Mouse (Mus musculus): Measurements from ENCODE around the gene Oma1. TPM values are rescaled to one million over a fixed set of nuclear protein-coding genes. Genes with fewer than 3 reads are reported as not detected.
A peak's percentile ranks its signal among the peaks of the same experiment; 100 is the strongest.

Gene Oma1
- polyA plus RNA-seq, 1 experiment from 2014 or later, result 24.2 TPM

- no peak within 1 kb of the TSS for H3K4me2 ChIP-seq (ENCODE audit: low read length)
- no peak within 1 kb of the TSS for H3K4me3 ChIP-seq (replicated peaks; ENCODE audit: low read depth, low read length)
- TF ChIP-seq CTCF (IDR thresholded peaks at IDR 0.05; ENCODE audit: low read depth), result no peak
- no peaks in the 10 kb centered on the region for H3K4me1 ChIP-seq (replicated peaks; ENCODE audit: insufficient read depth, low read length)
- no peaks in the 10 kb centered on the region for H3K9me3 ChIP-seq (replicated peaks; ENCODE audit: low read length)
- no peak within 1 kb of the TSS for H3K9ac ChIP-seq (ENCODE audit: low read depth, low read length)
- DNase-seq (ENCODE audit: low spot score), result no peak
- no peaks in the 10 kb centered on the region for H3K36me3 ChIP-seq (ENCODE audit: insufficient read depth, low read length)
- WGBS, result 71% methylated on average over 2 of the region's 2 CpGs
- no peaks in the 10 kb centered on the region for H3K27me3 ChIP-seq (ENCODE audit: insufficient read depth, low read length)
- ATAC-seq (replicated peaks; ENCODE audit: low FRiP score, low read depth), result no peak
- no peak within 1 kb of the TSS for H3K27ac ChIP-seq
Measured at GRCm38 (mm10) chr4:103290763-103291162, 22.8 kb upstream of the Oma1 start, which contains the start of gene 4921539E11Rik. Gene 4921539E11Rik, minus strand, starts transcription at chr4:103290863.

- H3K4me2 ChIP-seq (ENCODE audit: low read length), result no peak overlapping the region
- ATAC-seq (replicated peaks; ENCODE audit: low FRiP score, low read depth) (no peak), DNase-seq (ENCODE audit: low spot score) (peak; percentile 48)
- H3K4me3 ChIP-seq (replicated peaks; ENCODE audit: low read depth, low read length), result no peak overlapping the region
- TF ChIP-seq CTCF (IDR thresholded peaks at IDR 0.05; ENCODE audit: low read depth), result peak; percentile 36
- 55% methylated on average over 10 of the region's 10 CpGs for WGBS
- no peaks in the 10 kb centered on the region for H3K27me3 ChIP-seq (ENCODE audit: insufficient read depth, low read length)
- H3K27ac ChIP-seq, result no peak overlapping the region
- no peaks in the 10 kb centered on the region for H3K36me3 ChIP-seq (ENCODE audit: insufficient read depth, low read length)
- no peaks in the 10 kb centered on the region for H3K9me3 ChIP-seq (replicated peaks; ENCODE audit: low read length)
- H3K9ac ChIP-seq (ENCODE audit: low read depth, low read length), result no peak overlapping the region
- H3K4me1 ChIP-seq (replicated peaks; ENCODE audit: insufficient read depth, low read length), result no peaks in the 10 kb centered on the region
Measured at GRCm38 (mm10) chr4:103299342-103299741, 14.3 kb upstream of the Oma1 start.

DNA sequence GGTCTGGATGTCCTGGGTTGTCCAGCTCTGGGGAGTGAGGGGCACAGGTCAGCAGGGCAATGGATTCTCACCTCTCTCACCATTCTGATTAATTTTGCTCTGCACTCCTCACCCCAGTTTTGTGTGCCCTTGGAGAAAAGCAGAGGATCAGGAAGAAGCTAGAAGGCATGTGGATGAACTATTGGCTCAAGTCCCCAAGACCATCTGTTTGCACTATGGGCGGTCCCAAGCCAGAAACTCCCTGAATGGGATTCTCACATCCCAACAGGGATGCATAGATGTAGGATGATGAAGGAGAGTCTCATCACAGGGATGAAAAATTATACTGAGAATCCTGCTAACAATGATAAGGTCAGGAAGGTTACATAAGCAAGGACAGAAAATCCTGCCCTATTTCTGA lies 9.8 kb upstream of the Oma1 start:
- Histone ChIP-seq H3K27ac (no peak overlapping the region), H3K4me1 (replicated peaks; ENCODE audit: insufficient read depth, low read length) (no peaks in the 10 kb centered on the region), H3K9ac (ENCODE audit: low read depth, low read length) (no peak overlapping the region), H3K36me3 (ENCODE audit: insufficient read depth, low read length) (no peaks in the 10 kb centered on the region), H3K9me3 (replicated peaks; ENCODE audit: low read length) (no peaks in the 10 kb centered on the region), H3K4me2 (ENCODE audit: low read length) (no peak overlapping the region), H3K4me3 (replicated peaks; ENCODE audit: low read depth, low read length) (no peak overlapping the region), H3K27me3 (ENCODE audit: insufficient read depth, low read length) (no peaks in the 10 kb centered on the region)
- 95% methylated on average over 1 of the region's 1 CpGs for WGBS
- no peak for ATAC-seq (replicated peaks; ENCODE audit: low FRiP score, low read depth)
- no peak for TF ChIP-seq CTCF (IDR thresholded peaks at IDR 0.05; ENCODE audit: low read depth)
- no peak for DNase-seq (ENCODE audit: low spot score)

- peak overlapping the region; percentile 55 for H3K4me2 ChIP-seq (ENCODE audit: low read length)
- H3K4me3 ChIP-seq (replicated peaks; ENCODE audit: low read depth, low read length), result peak overlapping the region; percentile 50; the same call in 1 of the 2 replicates
- H3K36me3 ChIP-seq (ENCODE audit: insufficient read depth, low read length), result peaks cover 7% of the 10 kb centered on the region; the same call in 1 of the 2 replicates
- DNase-seq (ENCODE audit: low spot score), result peak; percentile 2
- no peaks in the 10 kb centered on the region for H3K4me1 ChIP-seq (replicated peaks; ENCODE audit: insufficient read depth, low read length)
- no peak for ATAC-seq (replicated peaks; ENCODE audit: low FRiP score, low read depth)
- no peak overlapping the region for H3K9ac ChIP-seq (ENCODE audit: low read depth, low read length)
- WGBS, result 43% methylated on average over 3 of the region's 3 CpGs
- H3K9me3 ChIP-seq (replicated peaks; ENCODE audit: low read length), result no peaks in the 10 kb centered on the region
- no peak overlapping the region; the same call in 1 of the 2 replicates for H3K27ac ChIP-seq
- no peak for TF ChIP-seq CTCF (IDR thresholded peaks at IDR 0.05; ENCODE audit: low read depth)
- no peaks in the 10 kb centered on the region for H3K27me3 ChIP-seq (ENCODE audit: insufficient read depth, low read length)
Measured at GRCm38 (mm10) chr4:103314526-103314910, 906 bp downstream of the Oma1 start.

DNA sequence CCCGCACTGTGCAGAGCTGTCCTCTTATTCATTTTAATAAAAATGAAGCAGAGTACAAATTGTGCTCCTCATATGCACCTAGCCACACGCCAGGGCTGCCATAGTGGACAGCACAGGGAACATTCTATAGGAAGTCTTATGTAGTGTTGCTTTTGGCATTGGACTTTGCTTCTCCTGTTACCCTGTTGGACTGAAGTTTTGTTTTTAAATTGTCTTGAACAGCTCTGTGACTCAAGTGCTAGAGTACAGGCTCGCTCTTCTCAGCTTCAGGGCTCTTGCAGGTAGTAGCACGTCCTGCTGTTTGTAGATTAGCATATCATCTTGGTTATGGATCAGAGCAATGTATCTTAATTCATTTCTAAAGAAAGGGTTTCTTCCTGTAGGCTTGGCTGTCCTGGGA lies 2.2 kb downstream of the Oma1 start:
- Histone ChIP-seq H3K9me3 (replicated peaks; ENCODE audit: low read length) (no peaks in the 10 kb centered on the region), H3K4me2 (ENCODE audit: low read length) (no peak overlapping the region), H3K4me3 (replicated peaks; ENCODE audit: low read depth, low read length) (no peak overlapping the region), H3K27ac (no peak overlapping the region), H3K9ac (ENCODE audit: low read depth, low read length) (no peak overlapping the region), H3K27me3 (ENCODE audit: insufficient read depth, low read length) (no peaks in the 10 kb centered on the region), H3K36me3 (ENCODE audit: insufficient read depth, low read length) (peaks cover 7% of the 10 kb centered on the region; the same call in 1 of the 2 replicates), H3K4me1 (replicated peaks; ENCODE audit: insufficient read depth, low read length) (0 out of 2 replicates have a peak, but pooled peaks cover 3% of the 10 kb centered on the region)
- DNase-seq (ENCODE audit: low spot score) (no peak), ATAC-seq (replicated peaks; ENCODE audit: low FRiP score, low read depth) (no peak)
- TF ChIP-seq CTCF (IDR thresholded peaks at IDR 0.05; ENCODE audit: low read depth), result no peak
- WGBS, result 88% methylated on average over 4 of the region's 4 CpGs

DNA sequence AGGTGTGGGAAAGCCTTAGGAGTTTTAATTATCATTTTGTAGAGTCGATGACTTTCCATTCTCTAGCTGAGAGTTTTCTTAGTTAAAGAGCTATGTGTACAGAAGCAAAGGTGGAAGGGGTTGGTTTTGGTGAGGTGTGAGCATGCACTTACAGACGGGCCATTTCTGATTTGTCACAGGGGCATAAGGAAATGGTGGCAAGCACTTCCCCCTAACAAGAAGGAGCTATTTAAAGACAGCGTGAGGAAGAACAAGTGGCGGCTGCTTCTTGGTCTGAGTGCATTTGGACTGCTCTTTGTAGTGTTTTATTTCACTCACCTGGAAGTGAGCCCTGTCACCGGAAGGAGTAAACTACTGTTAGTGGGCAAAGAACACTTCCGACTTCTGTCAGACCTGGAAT lies 7.8 kb downstream of the Oma1 start:
- Histone ChIP-seq H3K27ac (no peak overlapping the region), H3K36me3 (ENCODE audit: insufficient read depth, low read length) (peaks cover 7% of the 10 kb centered on the region; the same call in 1 of the 2 replicates), H3K4me1 (replicated peaks; ENCODE audit: insufficient read depth, low read length) (0 out of 2 replicates have a peak, but pooled peaks cover 3% of the 10 kb centered on the region), H3K9ac (ENCODE audit: low read depth, low read length) (no peak overlapping the region), H3K27me3 (ENCODE audit: insufficient read depth, low read length) (no peaks in the 10 kb centered on the region), H3K4me3 (replicated peaks; ENCODE audit: low read depth, low read length) (no peak overlapping the region), H3K9me3 (replicated peaks; ENCODE audit: low read length) (no peaks in the 10 kb centered on the region), H3K4me2 (ENCODE audit: low read length) (no peak overlapping the region)
- WGBS, result 69% methylated on average over 6 of the region's 6 CpGs
- no peak for ATAC-seq (replicated peaks; ENCODE audit: low FRiP score, low read depth)
- TF ChIP-seq CTCF (IDR thresholded peaks at IDR 0.05; ENCODE audit: low read depth), result no peak
- DNase-seq (ENCODE audit: low spot score), result no peak
